15 mouse cellular contexts compared by ENCODE assay signal in the genomic region with DNA sequence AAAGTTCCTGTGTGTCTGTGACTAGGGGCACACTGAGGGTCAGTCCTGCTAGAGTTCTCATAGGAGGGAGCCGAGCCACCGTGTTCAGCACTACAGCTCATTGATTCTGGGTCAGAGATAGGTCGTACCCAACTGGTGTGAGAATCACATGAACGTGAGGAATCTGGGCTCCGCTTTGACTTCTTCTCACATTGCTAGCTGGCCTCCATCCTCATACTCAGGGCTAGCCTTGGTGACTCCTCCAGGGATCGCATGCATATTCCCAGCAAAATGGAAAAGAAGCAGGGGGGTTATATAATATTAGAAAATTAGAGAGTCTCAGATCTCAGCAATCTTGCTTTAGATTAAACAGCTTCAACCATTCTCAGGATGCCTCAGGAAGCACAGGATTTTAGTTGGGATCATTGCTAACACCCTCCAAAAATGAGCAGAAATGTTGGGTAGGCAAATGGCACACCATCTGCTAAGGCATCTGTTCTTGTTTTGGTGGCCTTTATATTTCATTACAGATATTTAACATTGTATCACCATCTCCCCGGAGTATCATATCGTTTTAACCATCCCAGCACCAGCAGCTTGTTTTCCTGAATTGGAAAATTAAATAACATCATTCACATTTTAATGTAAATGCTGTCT.
DNase-seq lines count a peak whose midpoint lies in the region; ATAC-seq lines count a peak whose summit lies in the region.
"Had no signal": no experiment of that assay in that cellular context is flagged by ENCODE, and none has a peak within 500 bp of the region (broad histone marks: within the 10 kb centered on the region; RNA-seq: fewer than 3 reads in every experiment).

No protein-coding gene starts in this region.

- no peak overlapping the region for H3K27ac ChIP-seq in forebrain, embryonic 15.5 days (replicated peaks)
- no peak overlapping the region for H3K27ac ChIP-seq in forebrain, embryonic 11.5 days (ENCODE audit: low read depth, low read length)
- no peak overlapping the region for H3K27ac ChIP-seq in hindbrain, embryonic 16.5 days (ENCODE audit: low read depth, low read length)
- H3K27ac ChIP-seq: heart, embryonic 15.5 days; hindbrain, postnatal 0 days had no signal

- H3K4me3 ChIP-seq in forebrain, embryonic 15.5 days, result no peak overlapping the region
- no peak overlapping the region for H3K4me3 ChIP-seq in forebrain, embryonic 11.5 days (ENCODE audit: low read depth, low read length)
- H3K4me3 ChIP-seq in megakaryocyte, embryonic 14.5 days (replicated peaks), result peak overlapping the region; percentile 23
- no peak overlapping the region for H3K4me3 ChIP-seq in hindbrain, embryonic 16.5 days (ENCODE audit: low read length)
- H3K4me3 ChIP-seq: heart, embryonic 15.5 days had no signal

- peaks cover 6% of the 10 kb centered on the region; the same call in 1 of the 2 replicates for H3K4me1 ChIP-seq in forebrain, embryonic 15.5 days
- H3K4me1 ChIP-seq in forebrain, embryonic 11.5 days (replicated peaks; ENCODE audit: control insufficient read depth, insufficient read depth, low read length), result no peaks in the 10 kb centered on the region
- H3K4me1 ChIP-seq in megakaryocyte, embryonic 14.5 days, result peaks cover 44% of the 10 kb centered on the region
- H3K4me1 ChIP-seq in hindbrain, embryonic 16.5 days (ENCODE audit: control insufficient read depth, insufficient read depth, low read depth, low read length), result no peaks in the 10 kb centered on the region; the same call in 1 of the 2 replicates

- no peak for DNase-seq in forebrain, embryonic 11.5 days (ENCODE audit: low spot score)
- peak; percentile 59 to 63 for DNase-seq in cerebellum, postnatal 10 days
- peak; percentile 15 to 50 for DNase-seq in layer of hippocampus, postnatal 36 days
- no peak for DNase-seq in lung, postnatal 14 days
- DNase-seq: adrenal gland, adult 8-10 months; kidney, adult 9 months; midbrain, embryonic 14.5 days; retina, postnatal 1 day; thymus, adult 18-20 months had no signal

- no peaks in the 10 kb centered on the region for H3K36me3 ChIP-seq in forebrain, embryonic 15.5 days
- no peaks in the 10 kb centered on the region for H3K36me3 ChIP-seq in forebrain, embryonic 11.5 days (ENCODE audit: control insufficient read depth, insufficient read depth, low read length)
- H3K36me3 ChIP-seq in megakaryocyte, embryonic 14.5 days (replicated peaks; ENCODE audit: low read length), result no peaks in the 10 kb centered on the region
- H3K36me3 ChIP-seq in hindbrain, embryonic 16.5 days (ENCODE audit: control insufficient read depth, insufficient read depth, low read length), result no peaks in the 10 kb centered on the region
- H3K36me3 ChIP-seq: heart, embryonic 15.5 days had no signal

- no peak overlapping the region for H3K4me2 ChIP-seq in forebrain, embryonic 15.5 days (replicated peaks)
- H3K4me2 ChIP-seq in forebrain, embryonic 11.5 days (ENCODE audit: low read depth, low read length, severe bottlenecking), result no peak overlapping the region
- no peak overlapping the region for H3K4me2 ChIP-seq in hindbrain, embryonic 16.5 days (ENCODE audit: low read length)
- H3K4me2 ChIP-seq: heart, embryonic 15.5 days had no signal

- H3K27me3 ChIP-seq in forebrain, embryonic 15.5 days, result no peaks in the 10 kb centered on the region
- no peaks in the 10 kb centered on the region for H3K27me3 ChIP-seq in forebrain, embryonic 11.5 days (ENCODE audit: control insufficient read depth, insufficient read depth, low read length)
- H3K27me3 ChIP-seq in megakaryocyte, embryonic 14.5 days (replicated peaks), result no peaks in the 10 kb centered on the region
- no peaks in the 10 kb centered on the region for H3K27me3 ChIP-seq in hindbrain, embryonic 16.5 days (replicated peaks; ENCODE audit: control insufficient read depth, insufficient read depth, low read length)
- H3K27me3 ChIP-seq: heart, embryonic 15.5 days had no signal

- 74% methylated on average over 8 of the region's 8 CpGs for WGBS in forebrain, embryonic 15.5 days
- WGBS in forebrain, embryonic 11.5 days, result 84% methylated on average over 8 of the region's 8 CpGs
- WGBS in hindbrain, embryonic 16.5 days, result 77% methylated on average over 8 of the region's 8 CpGs

- H3K9me3 ChIP-seq in forebrain, embryonic 15.5 days, result no peaks in the 10 kb centered on the region
- no peaks in the 10 kb centered on the region for H3K9me3 ChIP-seq in forebrain, embryonic 11.5 days (ENCODE audit: control insufficient read depth, low read length)
- H3K9me3 ChIP-seq in megakaryocyte, embryonic 14.5 days, result no peaks in the 10 kb centered on the region
- no peaks in the 10 kb centered on the region for H3K9me3 ChIP-seq in hindbrain, embryonic 16.5 days (ENCODE audit: control insufficient read depth, low read length)
- H3K9me3 ChIP-seq: heart, embryonic 15.5 days had no signal

- ATAC-seq in forebrain, embryonic 15.5 days (replicated peaks), result peak; percentile 51; the same call in 1 of the 2 replicates
- ATAC-seq in forebrain, embryonic 11.5 days (replicated peaks; ENCODE audit: low FRiP score), result no peak
- no peak for ATAC-seq in megakaryocyte, adult 5-6 weeks (ENCODE audit: poor library complexity, severe bottlenecking)
- no peak for ATAC-seq in hindbrain, embryonic 16.5 days
- ATAC-seq: hindbrain, postnatal 0 days had no signal

- no peak overlapping the region for H3K9ac ChIP-seq in forebrain, embryonic 15.5 days (replicated peaks)
- no peak overlapping the region for H3K9ac ChIP-seq in forebrain, embryonic 11.5 days (ENCODE audit: low read length)
- H3K9ac ChIP-seq in hindbrain, embryonic 16.5 days (ENCODE audit: low read depth, low read length), result no peak overlapping the region
- H3K9ac ChIP-seq: heart, embryonic 15.5 days had no signal

Comparison
In these comparisons a context has a peak if more than half of its experiments do, and no peak if none do; other contexts are left out.
1. DNase-seq: peak in cerebellum, postnatal 10 days (2 of 2) and layer of hippocampus, postnatal 36 days (2 of 2); none in forebrain, embryonic 11.5 days (single experiment) and lung, postnatal 14 days (single experiment).